In genomic region chr9:44717822-44718242, GRCm38 (mm10) we compare ENCODE assay signal across 11 mouse cellular contexts. TPM values are rescaled to one million over a fixed set of nuclear protein-coding genes. Genes with fewer than 3 reads are reported as not detected.
A peak's percentile ranks its signal among the peaks of the same experiment; 100 is the strongest.
DNase-seq lines count a peak whose midpoint lies in the region; ATAC-seq lines count a peak whose summit lies in the region.
"Had no signal": no experiment of that assay in that cellular context is flagged by ENCODE, and none has a peak within 500 bp of the region (broad histone marks: within the 10 kb centered on the region; RNA-seq: fewer than 3 reads in every experiment).

No protein-coding gene starts in this region.

- no peak overlapping the region for H3K9ac ChIP-seq in midbrain, embryonic 14.5 days (replicated peaks; ENCODE audit: low read length)
- H3K9ac ChIP-seq: heart, embryonic 13.5 days; limb, embryonic 12.5 days had no signal

- H3K27ac ChIP-seq in midbrain, embryonic 14.5 days (replicated peaks; ENCODE audit: low read depth, low read length): no peak overlapping the region
- H3K27ac ChIP-seq: heart, embryonic 13.5 days; limb, embryonic 12.5 days had no signal

- H3K4me3 ChIP-seq in midbrain, embryonic 14.5 days (replicated peaks; ENCODE audit: low read depth, low read length): no peak overlapping the region
- H3K4me3 ChIP-seq: heart, embryonic 13.5 days; limb, embryonic 12.5 days had no signal

- H3K4me2 ChIP-seq in midbrain, embryonic 14.5 days (ENCODE audit: low read length): no peak overlapping the region
- H3K4me2 ChIP-seq: heart, embryonic 13.5 days; limb, embryonic 12.5 days had no signal

- H3K27me3 ChIP-seq in midbrain, embryonic 14.5 days (ENCODE audit: control insufficient read depth, insufficient read depth, low read length): no peaks in the 10 kb centered on the region
- H3K27me3 ChIP-seq: heart, embryonic 13.5 days; limb, embryonic 12.5 days had no signal

- peaks cover 19% of the 10 kb centered on the region for H3K4me1 ChIP-seq in midbrain, embryonic 14.5 days (ENCODE audit: control insufficient read depth, insufficient read depth, low read length)

- no peaks in the 10 kb centered on the region for H3K9me3 ChIP-seq in midbrain, embryonic 14.5 days (ENCODE audit: control insufficient read depth, low read length)
- H3K9me3 ChIP-seq: heart, embryonic 13.5 days; limb, embryonic 12.5 days had no signal

- 84% methylated on average over 10 of the region's 10 CpGs for WGBS in midbrain, embryonic 14.5 days

- DNase-seq in layer of hippocampus, adult 18-20 months (ENCODE audit: low spot score in 2 of 2): peak; percentile 29 to 73
- DNase-seq in layer of hippocampus, postnatal 14 days (ENCODE audit: low spot score in 2 of 2): no peak
- DNase-seq in adrenal gland, postnatal 14 days: peak; percentile 72
- DNase-seq in cerebellum, adult 9-11 months: peak; percentile 94
- peak; percentile 52 for DNase-seq in kidney, postnatal 10 days
- no peak for DNase-seq in spleen, postnatal 36 days (ENCODE audit: low spot score in 2 of 2)
- no peak for DNase-seq in midbrain, embryonic 14.5 days

- H3K36me3 ChIP-seq in midbrain, embryonic 14.5 days (ENCODE audit: control insufficient read depth, insufficient read depth, low read length): peaks cover 54% of the 10 kb centered on the region

- no peak for ATAC-seq in midbrain, embryonic 14.5 days (ENCODE audit: low FRiP score, low TSS enrichment)

RNA-seq across cellular contexts. Expression of gene Phldb1, which starts 17.2 kb away (rescaled TPM):
- 10 to 100 TPM; 62.4 to 84.0 TPM for total RNA-seq in layer of hippocampus, adult 18-20 months (2021)
- total RNA-seq in layer of hippocampus, postnatal 14 days (2021): 10 to 100 TPM; 98.3 to 98.6 TPM
- 45.1 and 60.5 TPM in 2 replicates for total RNA-seq in adrenal gland, postnatal 14 days (2021)
- 46.7 and 51.1 TPM in 2 replicates for polyA plus RNA-seq in midbrain, embryonic 14.5 days (2014; fragmentation: Nextera tagmentation; extraction: Ambion mirVana)

RNA-seq across cellular contexts. Expression of gene Treh, which starts 44.8 kb away (rescaled TPM):
- total RNA-seq in layer of hippocampus, adult 18-20 months (2021): not detected
- not detected for total RNA-seq in layer of hippocampus, postnatal 14 days (2021)
- total RNA-seq in adrenal gland, postnatal 14 days (2021): not detected in 2 replicates
- polyA plus RNA-seq in midbrain, embryonic 14.5 days (2014; fragmentation: Nextera tagmentation; extraction: Ambion mirVana): not detected in 2 replicates
- total RNA-seq: monocyte, adult 5-6 weeks had no signal
- polyA plus RNA-seq: heart, embryonic 13.5 days; limb, embryonic 12.5 days; spleen, adult 2 months had no signal

RNA-seq across cellular contexts. Expression of gene Arcn1, which starts 49.8 kb away (rescaled TPM):
- 100 to 1,000 TPM in 1 of 2 experiments, 10 to 100 TPM in 1; 97.1 to 103 TPM for total RNA-seq in layer of hippocampus, adult 18-20 months (2021)
- 100 to 1,000 TPM; 102 to 109 TPM for total RNA-seq in layer of hippocampus, postnatal 14 days (2021)
- 160 and 166 TPM in 2 replicates for total RNA-seq in adrenal gland, postnatal 14 days (2021)
- 99.8 and 160 TPM in 2 replicates for polyA plus RNA-seq in midbrain, embryonic 14.5 days (2014; fragmentation: Nextera tagmentation; extraction: Ambion mirVana)

RNA-seq across cellular contexts. Expression of gene Ift46, which starts 49.9 kb away (rescaled TPM):
- 10 to 100 TPM; 65.2 to 78.9 TPM for total RNA-seq in layer of hippocampus, adult 18-20 months (2021)
- 10 to 100 TPM; 74.9 to 88.5 TPM for total RNA-seq in layer of hippocampus, postnatal 14 days (2021)
- total RNA-seq in adrenal gland, postnatal 14 days (2021): 72.1 and 82.3 TPM in 2 replicates
- 187 and 211 TPM in 2 replicates for polyA plus RNA-seq in midbrain, embryonic 14.5 days (2014; fragmentation: Nextera tagmentation; extraction: Ambion mirVana)

Comparison
In these comparisons a context has a peak if more than half of its experiments do, and no peak if none do; other contexts are left out.
1. DNase-seq: peak in layer of hippocampus, adult 18-20 months (2 of 2), adrenal gland, postnatal 14 days (single experiment), cerebellum, adult 9-11 months (single experiment) and kidney, postnatal 10 days (single experiment); none in layer of hippocampus, postnatal 14 days (0 of 2), spleen, postnatal 36 days (0 of 2) and midbrain, embryonic 14.5 days (single experiment).